Mouse (Mus musculus): ENCODE measurements around the gene Cpa5. TPM values are rescaled to one million over a fixed set of nuclear protein-coding genes. Genes with fewer than 3 reads are reported as not detected.

Gene Cpa5
- polyA plus RNA-seq, 1 experiment from 2014 or later: not detected

DNA sequence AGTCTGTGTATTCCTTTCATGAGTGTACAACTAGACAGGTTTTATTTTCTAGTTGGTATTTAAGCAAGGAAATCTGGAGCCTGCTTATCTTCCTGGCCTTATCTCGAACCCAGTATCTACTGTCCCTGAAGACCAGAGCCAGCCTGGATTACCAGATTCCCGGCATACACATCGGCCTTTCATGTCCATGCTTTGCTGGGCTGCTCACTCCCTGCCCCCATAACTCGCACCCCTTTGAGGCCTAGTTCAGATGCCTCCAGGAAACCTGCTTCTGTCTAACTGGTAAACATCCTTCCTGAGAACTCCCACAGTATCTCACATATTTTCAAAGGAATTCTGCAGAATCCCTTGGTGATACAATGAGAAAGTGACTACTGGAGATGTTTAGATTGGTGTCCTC lies 54.5 kb downstream of the Cpa5 start:
- H3K9ac ChIP-seq (ENCODE audit: low read depth, low read length): no peak overlapping the region
- no peak for ATAC-seq
- no peak overlapping the region for H3K4me2 ChIP-seq (ENCODE audit: low read length)
- no peak overlapping the region for H3K4me3 ChIP-seq (ENCODE audit: low read depth, low read length)
- H3K4me1 ChIP-seq (ENCODE audit: control insufficient read depth, insufficient read depth, low read length): peaks cover 11% of the 10 kb centered on the region; the same call in 1 of the 2 replicates
- 50% methylated on average over 4 of the region's 4 CpGs for WGBS
- no peaks in the 10 kb centered on the region for H3K36me3 ChIP-seq (ENCODE audit: control insufficient read depth, insufficient read depth, low read length)
- no peaks in the 10 kb centered on the region for H3K27me3 ChIP-seq (ENCODE audit: control insufficient read depth, insufficient read depth, low read depth, low read length)
- H3K27ac ChIP-seq (ENCODE audit: low read length): peak overlapping the region; percentile 53
- no peaks in the 10 kb centered on the region for H3K9me3 ChIP-seq (replicated peaks; ENCODE audit: control insufficient read depth, low read length, poor library complexity, severe bottlenecking)

GRCm38 (mm10) chr6:30666043-30666442 lies 55.2 kb downstream of the Cpa5 start:
- Histone ChIP-seq H3K9me3 (replicated peaks; ENCODE audit: control insufficient read depth, low read length, poor library complexity, severe bottlenecking) (no peaks in the 10 kb centered on the region), H3K9ac (ENCODE audit: low read depth, low read length) (no peak overlapping the region), H3K27ac (ENCODE audit: low read length) (no peak overlapping the region), H3K36me3 (ENCODE audit: control insufficient read depth, insufficient read depth, low read length) (no peaks in the 10 kb centered on the region), H3K4me2 (ENCODE audit: low read length) (no peak overlapping the region), H3K4me3 (ENCODE audit: low read depth, low read length) (no peak overlapping the region), H3K27me3 (ENCODE audit: control insufficient read depth, insufficient read depth, low read depth, low read length) (no peaks in the 10 kb centered on the region), H3K4me1 (ENCODE audit: control insufficient read depth, insufficient read depth, low read length) (peaks cover 11% of the 10 kb centered on the region; the same call in 1 of the 2 replicates)
- no peak for ATAC-seq
- 29% methylated on average over 6 of the region's 6 CpGs for WGBS

GRCm38 (mm10) chr6:30667585-30667984 lies 56.8 kb downstream of the Cpa5 start:
- Histone ChIP-seq H3K9ac (ENCODE audit: low read depth, low read length) (no peak overlapping the region), H3K4me3 (ENCODE audit: low read depth, low read length) (no peak overlapping the region), H3K4me2 (ENCODE audit: low read length) (no peak overlapping the region), H3K9me3 (replicated peaks; ENCODE audit: control insufficient read depth, low read length, poor library complexity, severe bottlenecking) (no peaks in the 10 kb centered on the region), H3K27me3 (ENCODE audit: control insufficient read depth, insufficient read depth, low read depth, low read length) (no peaks in the 10 kb centered on the region), H3K4me1 (ENCODE audit: control insufficient read depth, insufficient read depth, low read length) (peaks cover 11% of the 10 kb centered on the region; the same call in 1 of the 2 replicates), H3K36me3 (ENCODE audit: control insufficient read depth, insufficient read depth, low read length) (no peaks in the 10 kb centered on the region), H3K27ac (ENCODE audit: low read length) (no peak overlapping the region)
- ATAC-seq: no peak
- WGBS: 33% methylated on average over 5 of the region's 5 CpGs

- ATAC-seq: no peak
- H3K27ac ChIP-seq (ENCODE audit: low read length): no peak overlapping the region
- H3K4me3 ChIP-seq (ENCODE audit: low read depth, low read length): no peak overlapping the region
- H3K36me3 ChIP-seq (ENCODE audit: control insufficient read depth, insufficient read depth, low read length): no peaks in the 10 kb centered on the region
- WGBS: 75% methylated on average over 5 of the region's 5 CpGs
- H3K9ac ChIP-seq (ENCODE audit: low read depth, low read length): no peak overlapping the region
- H3K27me3 ChIP-seq (ENCODE audit: control insufficient read depth, insufficient read depth, low read depth, low read length): no peaks in the 10 kb centered on the region
- no peak overlapping the region for H3K4me2 ChIP-seq (ENCODE audit: low read length)
- no peaks in the 10 kb centered on the region for H3K9me3 ChIP-seq (replicated peaks; ENCODE audit: control insufficient read depth, low read length, poor library complexity, severe bottlenecking)
- peaks cover 28% of the 10 kb centered on the region for H3K4me1 ChIP-seq (ENCODE audit: control insufficient read depth, insufficient read depth, low read length)
Measured at GRCm38 (mm10) chr6:30671696-30672095, 60.9 kb downstream of the Cpa5 start.

DNA sequence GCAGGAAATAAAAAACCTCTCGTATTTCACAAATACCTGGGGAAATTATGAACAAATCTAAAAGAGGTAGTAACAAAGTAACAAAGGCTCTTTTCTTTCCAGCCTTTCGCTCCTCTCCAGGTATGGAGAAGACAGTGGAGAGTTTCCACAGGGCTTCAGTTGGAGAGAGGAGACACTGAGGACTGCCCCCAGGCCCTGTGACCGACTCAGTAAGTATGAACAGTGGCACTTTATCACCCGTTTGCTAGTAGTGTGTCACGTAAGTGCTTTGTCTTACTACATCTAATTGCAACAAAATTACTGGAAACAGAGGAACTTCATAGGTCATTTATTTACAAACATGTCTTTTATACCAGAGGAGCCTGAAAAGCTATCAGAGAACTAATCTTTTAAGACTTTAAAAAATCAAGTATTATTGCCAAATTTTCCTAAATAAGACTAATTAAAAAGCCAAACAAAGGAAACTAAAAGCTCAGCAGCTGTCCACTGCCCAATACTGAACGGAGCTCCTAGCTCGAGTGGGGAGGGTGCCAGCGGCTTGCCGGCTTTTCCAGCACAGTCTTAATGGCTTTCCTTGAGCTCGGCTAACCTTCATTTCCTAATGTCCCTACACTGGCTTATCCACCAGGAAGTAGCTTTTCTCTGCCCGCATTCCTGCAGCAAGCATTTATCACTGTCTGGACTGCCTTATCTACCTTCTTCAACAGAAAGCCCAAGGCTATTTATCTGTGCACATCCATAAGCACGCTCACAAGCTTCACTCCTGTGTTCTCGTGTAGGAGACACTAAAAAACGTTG lies 63.2 kb downstream of the Cpa5 start:
- 0 out of 2 replicates have a peak overlapping the region, but pooled peaks have one; percentile 10 for H3K9ac ChIP-seq (ENCODE audit: low read depth, low read length)
- H3K4me1 ChIP-seq (ENCODE audit: control insufficient read depth, insufficient read depth, low read length): peaks cover 33% of the 10 kb centered on the region
- H3K36me3 ChIP-seq (ENCODE audit: control insufficient read depth, insufficient read depth, low read length): no peaks in the 10 kb centered on the region
- no peak overlapping the region for H3K4me3 ChIP-seq (ENCODE audit: low read depth, low read length)
- peak; percentile 39; the same call in 1 of the 2 replicates for ATAC-seq
- WGBS: 25% methylated on average over 14 of the region's 14 CpGs
- peak overlapping the region; percentile 96 for H3K27ac ChIP-seq (ENCODE audit: low read length)
- no peaks in the 10 kb centered on the region for H3K27me3 ChIP-seq (ENCODE audit: control insufficient read depth, insufficient read depth, low read depth, low read length)
- H3K4me2 ChIP-seq (ENCODE audit: low read length): peak overlapping the region; percentile 11
- H3K9me3 ChIP-seq (replicated peaks; ENCODE audit: control insufficient read depth, low read length, poor library complexity, severe bottlenecking): no peaks in the 10 kb centered on the region

GRCm38 (mm10) chr6:30674714-30675280 lies 64.0 kb downstream of the Cpa5 start:
- Histone ChIP-seq H3K36me3 (ENCODE audit: control insufficient read depth, insufficient read depth, low read length) (no peaks in the 10 kb centered on the region), H3K27ac (ENCODE audit: low read length) (peak overlapping the region; percentile 96), H3K4me3 (ENCODE audit: low read depth, low read length) (no peak overlapping the region), H3K4me1 (ENCODE audit: control insufficient read depth, insufficient read depth, low read length) (peaks cover 37% of the 10 kb centered on the region), H3K9ac (ENCODE audit: low read depth, low read length) (peak overlapping the region; percentile 65; the same call in 1 of the 2 replicates), H3K9me3 (replicated peaks; ENCODE audit: control insufficient read depth, low read length, poor library complexity, severe bottlenecking) (no peaks in the 10 kb centered on the region), H3K27me3 (ENCODE audit: control insufficient read depth, insufficient read depth, low read depth, low read length) (no peaks in the 10 kb centered on the region), H3K4me2 (ENCODE audit: low read length) (peak overlapping the region; percentile 43)
- peak; percentile 59 for ATAC-seq
- WGBS: 22% methylated on average over 9 of the region's 9 CpGs

- peak; percentile 57 for ATAC-seq
- Histone ChIP-seq H3K27ac (ENCODE audit: low read length) (peak overlapping the region; percentile 96), H3K9ac (ENCODE audit: low read depth, low read length) (peak overlapping the region; percentile 65), H3K4me3 (ENCODE audit: low read depth, low read length) (no peak overlapping the region), H3K4me2 (ENCODE audit: low read length) (peak overlapping the region; percentile 43), H3K9me3 (replicated peaks; ENCODE audit: control insufficient read depth, low read length, poor library complexity, severe bottlenecking) (no peaks in the 10 kb centered on the region), H3K4me1 (ENCODE audit: control insufficient read depth, insufficient read depth, low read length) (peaks cover 37% of the 10 kb centered on the region), H3K27me3 (ENCODE audit: control insufficient read depth, insufficient read depth, low read depth, low read length) (no peaks in the 10 kb centered on the region), H3K36me3 (ENCODE audit: control insufficient read depth, insufficient read depth, low read length) (no peaks in the 10 kb centered on the region)
- 7% methylated on average over 11 of the region's 11 CpGs for WGBS
Measured at GRCm38 (mm10) chr6:30675281-30675771, 64.5 kb downstream of the Cpa5 start.

DNA sequence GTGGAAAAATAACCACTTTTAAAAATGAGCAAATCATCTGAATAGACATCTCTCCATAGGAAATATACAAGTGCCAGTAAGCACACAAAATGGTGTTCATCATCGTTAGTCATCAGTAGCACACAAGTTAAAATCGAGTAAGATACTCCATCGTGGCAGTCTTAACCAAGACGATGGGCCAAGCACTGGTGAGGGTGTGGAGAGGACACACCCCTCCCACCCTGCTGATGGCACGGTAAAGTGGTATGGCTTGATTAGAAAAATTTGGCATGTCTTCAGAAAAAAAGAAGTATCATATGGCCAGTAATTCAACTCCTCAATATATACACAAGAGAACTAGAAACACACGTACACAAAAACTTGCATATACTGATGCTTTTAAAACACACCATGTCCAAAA lies 65.7 kb downstream of the Cpa5 start:
- ATAC-seq: no peak

GRCm38 (mm10) chr6:30677591-30677990 lies 66.8 kb downstream of the Cpa5 start:
- 64% methylated on average over 9 of the region's 9 CpGs for WGBS
- H3K9ac ChIP-seq (ENCODE audit: low read depth, low read length): no peak overlapping the region
- no peak overlapping the region for H3K27ac ChIP-seq (ENCODE audit: low read length)

More for the DNA sequence above, 65.7 kb downstream of the Cpa5 start:
- peaks cover 37% of the 10 kb centered on the region for H3K4me1 ChIP-seq (ENCODE audit: control insufficient read depth, insufficient read depth, low read length)
- H3K9me3 ChIP-seq (replicated peaks; ENCODE audit: control insufficient read depth, low read length, poor library complexity, severe bottlenecking): no peaks in the 10 kb centered on the region
- H3K36me3 ChIP-seq (ENCODE audit: control insufficient read depth, insufficient read depth, low read length): no peaks in the 10 kb centered on the region
- no peaks in the 10 kb centered on the region for H3K27me3 ChIP-seq (ENCODE audit: control insufficient read depth, insufficient read depth, low read depth, low read length)
- H3K4me2 ChIP-seq (ENCODE audit: low read length): no peak overlapping the region
- no peak overlapping the region for H3K9ac ChIP-seq (ENCODE audit: low read depth, low read length)
- WGBS: 89% methylated on average over 6 of the region's 6 CpGs
- H3K27ac ChIP-seq (ENCODE audit: low read length): no peak overlapping the region
- H3K4me3 ChIP-seq (ENCODE audit: low read depth, low read length): no peak overlapping the region

More at GRCm38 (mm10) chr6:30677591-30677990, 66.8 kb downstream of the Cpa5 start:
- Histone ChIP-seq H3K4me2 (ENCODE audit: low read length) (no peak overlapping the region), H3K4me1 (ENCODE audit: control insufficient read depth, insufficient read depth, low read length) (peaks cover 39% of the 10 kb centered on the region), H3K4me3 (ENCODE audit: low read depth, low read length) (no peak overlapping the region), H3K36me3 (ENCODE audit: control insufficient read depth, insufficient read depth, low read length) (no peaks in the 10 kb centered on the region), H3K27me3 (ENCODE audit: control insufficient read depth, insufficient read depth, low read depth, low read length) (no peaks in the 10 kb centered on the region), H3K9me3 (replicated peaks; ENCODE audit: control insufficient read depth, low read length, poor library complexity, severe bottlenecking) (no peaks in the 10 kb centered on the region)
- no peak for ATAC-seq
